Mouse (Mus musculus) urinary bladder, postnatal 36 days (tissue): ENCODE measurements around the gene Cpeb1.

ENCODE experiments used
- DNase-seq, 2 experiments: peaks; one replicate each; pipeline ENCODE4 v3.0.0; 2022; ENCODE audit warnings: low spot score in 2 of 2, mixed read lengths in 1 of 2

Cpeb1 gene

GRCm38 (mm10) chr7:81327661-81328060 lies 127.6 kb downstream of the Cpeb1 start:
- DNase-seq, result no peak

DNA sequence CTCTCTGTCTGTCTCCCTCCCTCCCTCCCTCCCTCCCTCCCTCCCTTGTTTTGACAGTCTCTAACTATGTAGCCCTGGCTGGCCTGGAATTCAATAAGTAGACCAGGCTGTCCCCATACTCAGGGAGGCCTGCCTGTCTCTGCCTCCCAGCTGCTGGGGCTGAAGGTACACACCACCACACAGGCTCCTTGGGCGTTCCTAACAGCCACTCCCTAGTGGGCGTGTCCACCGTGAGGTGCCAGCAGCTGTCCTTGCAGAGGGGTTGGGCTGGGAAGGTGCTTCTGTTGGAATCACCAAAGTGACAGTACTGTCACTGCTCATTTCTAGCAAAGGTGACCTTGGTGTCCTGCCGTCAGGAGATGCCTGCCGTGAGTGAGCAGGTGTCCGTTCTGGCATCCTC lies 128.4 kb downstream of the Cpeb1 start:
- DNase-seq, result no peak

GRCm38 (mm10) chr7:81326043-81326442 lies 129.2 kb downstream of the Cpeb1 start:
- DNase-seq, result no peak

DNA sequence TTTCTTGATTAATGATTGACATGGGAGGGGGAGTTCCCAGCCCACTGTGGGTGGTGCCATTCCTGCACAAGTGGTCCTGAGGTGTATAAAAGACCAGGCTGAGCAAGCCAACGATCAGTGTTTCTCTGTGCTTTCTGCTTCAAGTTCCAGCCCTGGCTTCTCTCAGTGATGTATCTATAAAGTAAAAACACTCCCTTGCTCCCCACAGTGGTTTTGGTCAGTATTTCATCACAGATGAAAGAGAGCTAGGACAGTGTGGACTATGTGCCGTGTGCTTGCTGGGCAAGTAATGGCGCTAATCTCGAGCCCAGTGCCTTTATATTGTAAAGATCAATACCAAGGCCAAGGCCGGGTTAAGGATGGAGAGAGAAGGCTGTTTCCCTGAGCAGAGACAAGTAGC lies 133.5 kb downstream of the Cpeb1 start:
- no peak for DNase-seq

DNA sequence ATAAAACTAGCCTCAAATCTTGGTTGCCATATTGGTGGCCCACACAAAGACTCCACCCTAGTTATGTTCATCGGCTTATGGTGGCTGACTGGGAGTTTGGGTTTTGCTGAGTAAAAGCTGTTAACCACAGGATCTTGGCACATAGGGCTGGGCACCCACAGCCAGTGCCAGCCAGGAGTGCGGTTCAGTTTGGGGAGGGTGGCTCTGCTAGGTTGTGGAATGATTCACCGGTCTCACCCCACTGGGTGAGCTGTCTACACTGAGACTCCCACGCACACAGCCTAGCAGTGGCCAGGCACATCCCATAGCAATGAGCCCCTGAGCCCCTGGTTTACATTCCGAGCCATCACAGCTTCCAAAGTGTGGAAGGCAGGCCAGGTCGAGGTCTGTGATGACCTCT lies 135.5 kb downstream of the Cpeb1 start:
- DNase-seq, result no peak

GRCm38 (mm10) chr7:81315583-81315982 lies 139.7 kb downstream of the Cpeb1 start:
- no peak for DNase-seq

DNA sequence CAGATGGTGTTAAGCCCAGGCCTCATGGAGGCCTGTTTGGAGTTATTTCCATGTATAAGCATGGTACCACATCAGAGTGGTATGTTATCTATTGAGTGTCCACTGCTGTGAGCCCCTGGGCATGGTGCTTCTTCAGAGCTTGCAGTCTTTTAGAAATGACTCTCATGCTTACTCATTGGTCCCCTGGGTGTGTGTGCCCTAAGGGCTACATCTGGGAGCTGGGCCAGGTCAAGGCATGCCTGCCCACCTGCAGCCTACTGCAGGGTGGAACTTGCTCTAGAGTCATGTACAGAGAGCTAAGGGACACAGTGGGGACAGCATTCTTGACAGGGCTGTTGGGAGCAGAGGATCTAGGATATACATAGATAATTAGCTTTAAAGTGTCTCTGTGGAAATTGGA lies 143.7 kb downstream of the Cpeb1 start:
- DNase-seq, result no peak

DNA sequence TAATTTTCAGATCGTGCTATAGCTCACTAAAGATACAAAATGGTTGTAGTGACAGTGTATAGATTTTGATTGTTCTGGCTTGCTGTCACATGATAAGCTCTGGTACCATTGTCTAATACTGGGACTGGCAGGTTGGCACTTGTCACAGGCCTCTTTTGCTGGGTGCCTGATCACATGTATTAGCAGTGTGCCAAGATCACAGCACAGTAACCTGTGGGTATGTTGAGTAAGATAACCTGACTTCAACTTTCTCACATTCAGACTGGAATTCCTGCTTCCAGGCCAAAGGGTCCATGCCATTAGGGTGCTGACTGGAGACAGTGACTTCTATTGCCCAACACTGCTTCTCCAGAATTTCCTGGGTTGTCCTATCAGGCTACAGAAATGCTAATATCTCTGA lies 144.1 kb downstream of the Cpeb1 start:
- no peak for DNase-seq

- no peak for DNase-seq
Observed at GRCm38 (mm10) chr7:81309247-81309646, 146.0 kb downstream of the Cpeb1 start.

- DNase-seq, result no peak
Observed at GRCm38 (mm10) chr7:81307735-81308134, 147.5 kb downstream of the Cpeb1 start.

DNA sequence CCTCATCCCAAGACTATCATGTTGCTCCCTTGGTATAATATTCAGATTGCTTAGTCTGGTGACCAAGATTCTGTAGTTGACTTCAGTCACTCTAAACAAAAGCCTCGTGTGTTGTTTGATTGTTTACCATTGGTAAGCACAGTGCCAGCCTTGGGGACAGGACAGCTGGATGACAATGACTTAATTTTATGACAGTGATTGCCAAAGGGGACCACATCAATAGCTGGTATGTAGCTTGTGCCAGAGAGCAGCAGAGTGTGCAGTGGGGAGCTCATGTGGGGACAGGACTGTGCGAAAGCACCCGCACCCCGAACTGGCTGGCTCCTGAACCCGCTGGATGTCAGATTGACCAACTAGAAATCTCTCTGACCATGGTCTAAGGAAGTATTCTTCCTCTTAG lies 150.6 kb downstream of the Cpeb1 start:
- no peak for DNase-seq

- DNase-seq, result no peak
Observed at GRCm38 (mm10) chr7:81304100-81304499, 151.2 kb downstream of the Cpeb1 start.

DNA sequence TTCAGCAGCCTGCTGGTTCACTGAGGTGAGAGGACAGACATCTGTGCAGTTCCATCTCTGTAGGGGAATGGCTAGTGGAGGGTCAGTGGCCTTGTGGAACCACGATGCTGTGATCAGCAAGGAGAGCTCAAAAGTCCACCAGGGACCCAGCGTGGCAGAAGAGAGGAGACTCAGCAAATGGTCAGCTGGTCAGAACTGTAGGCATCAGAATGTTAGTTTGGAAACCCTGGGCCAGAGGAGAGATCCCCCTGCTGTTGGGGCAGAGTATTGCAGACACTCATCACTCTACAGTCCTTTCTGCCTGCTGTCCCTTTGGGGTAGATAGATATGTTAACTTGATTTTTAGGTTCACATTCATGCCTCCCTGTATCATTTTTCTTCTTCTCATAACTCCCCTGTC lies 151.6 kb downstream of the Cpeb1 start:
- DNase-seq, result no peak

GRCm38 (mm10) chr7:81301323-81301722 lies 153.9 kb downstream of the Cpeb1 start:
- DNase-seq, result no peak

DNA sequence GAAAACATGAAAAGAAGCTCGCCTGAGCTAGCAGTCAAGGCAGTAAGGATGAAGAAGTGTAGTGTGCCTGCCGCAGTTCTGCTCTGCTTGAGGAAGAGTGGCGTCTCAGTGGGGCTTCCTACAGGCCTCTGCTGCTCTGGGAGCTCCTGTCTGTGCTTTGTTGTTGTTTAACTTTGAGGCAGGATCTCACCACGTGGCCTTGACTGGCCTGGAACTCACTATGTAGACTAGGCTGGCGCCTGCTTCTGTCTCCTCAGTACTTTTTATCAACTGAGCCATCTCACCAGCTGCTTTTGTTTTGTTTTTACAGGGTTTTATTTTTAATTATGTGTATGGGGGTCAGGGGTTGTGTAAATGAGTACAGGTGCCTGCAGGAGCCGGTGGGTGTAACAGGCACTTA lies 157.1 kb downstream of the Cpeb1 start:
- no peak for DNase-seq
